Mouse (Mus musculus) cerebellum, adult 11 months (tissue): ENCODE measurements around the gene Furin.
A peak's percentile ranks its signal among the peaks of the same experiment; 100 is the strongest.
"Not testable (repeated sequence)": the region's sequence is repeated elsewhere in the genome, so short reads cannot be mapped to it uniquely, and the experiment has no call there.

Experiments used
- DNase-seq: peaks from one replicate; pipeline ENCODE4 v3.0.0; 2022

The Furin gene

DNA sequence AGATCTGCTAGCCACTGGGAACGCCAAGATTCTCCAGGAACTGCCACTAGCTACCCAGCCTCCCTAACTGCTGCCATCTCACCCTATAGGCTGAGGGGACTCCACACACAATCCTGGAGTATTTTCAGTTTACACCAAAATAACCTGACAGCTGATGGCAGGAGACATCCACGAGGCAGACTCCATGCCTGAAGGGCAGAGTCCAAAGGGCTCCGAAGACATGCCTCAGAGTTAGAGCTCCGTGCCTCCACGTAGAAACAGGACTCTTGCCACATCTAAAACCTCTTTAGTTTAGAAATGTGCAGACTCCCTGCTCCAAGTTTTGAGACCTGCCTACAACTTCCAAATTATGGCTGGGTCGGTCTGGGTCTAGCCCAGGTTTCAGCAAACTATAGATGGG lies 4.7 kb downstream of the Furin start:
- DNase-seq = no peak

DNA sequence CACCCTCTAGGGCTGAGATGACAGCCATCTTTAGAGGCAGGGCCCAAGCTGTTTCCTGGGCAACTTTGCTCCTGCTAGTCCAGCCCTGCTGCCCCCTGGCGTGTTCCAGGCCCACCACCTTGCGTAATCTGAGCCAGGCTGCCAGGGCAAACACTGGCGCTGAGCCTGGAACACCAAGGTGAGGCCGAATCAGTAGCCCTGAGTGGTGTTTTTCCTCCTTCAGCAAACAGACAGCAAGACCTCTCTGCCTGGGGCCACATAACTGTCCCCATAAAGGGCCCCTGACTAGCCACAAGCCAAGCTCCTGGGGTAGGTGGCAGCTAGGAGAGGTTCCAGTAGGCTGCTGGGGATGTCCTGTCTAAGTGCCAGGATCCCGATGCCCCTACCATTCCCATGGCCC lies 5.1 kb downstream of the Furin start:
- peak; percentile 72 for DNase-seq

DNA sequence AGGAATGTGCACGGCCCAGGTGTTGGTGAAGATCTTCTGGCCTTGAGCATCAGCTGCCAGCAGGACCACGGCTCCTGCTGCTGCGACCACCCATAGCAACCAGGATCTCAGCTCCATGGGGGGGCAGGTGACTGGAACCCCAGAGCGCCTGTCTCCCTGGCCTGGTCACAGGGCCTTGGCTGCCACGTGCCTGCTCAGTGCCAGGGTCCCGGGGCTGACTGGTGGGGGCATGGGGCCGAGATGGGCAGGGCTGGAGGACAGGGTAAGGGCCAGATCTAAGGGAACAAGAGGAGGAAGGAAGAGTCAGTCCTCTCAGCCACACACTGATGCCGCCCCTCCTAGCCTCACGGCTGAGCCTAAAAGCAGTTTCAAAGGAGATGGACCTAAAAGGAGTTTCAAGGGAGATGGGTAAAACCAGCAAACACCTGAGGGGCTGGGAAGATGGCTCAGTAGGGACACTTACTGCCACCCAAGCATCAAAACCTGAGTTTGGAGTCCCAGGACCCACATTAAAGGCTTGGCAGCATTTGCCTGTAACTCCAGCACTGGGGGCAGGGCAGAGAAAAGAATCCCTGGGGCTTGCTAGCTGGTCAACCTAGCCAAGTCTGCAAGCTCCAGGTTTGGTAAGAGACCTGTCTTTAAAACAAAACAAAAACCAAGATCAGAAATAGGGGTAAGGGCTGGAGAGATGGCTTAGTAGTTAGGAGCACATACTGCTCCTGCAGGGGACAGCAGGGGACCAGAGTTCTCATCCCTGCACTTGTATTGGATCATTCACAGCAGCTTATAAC lies 6.4 kb downstream of the Furin start:
- no peak for DNase-seq

DNA sequence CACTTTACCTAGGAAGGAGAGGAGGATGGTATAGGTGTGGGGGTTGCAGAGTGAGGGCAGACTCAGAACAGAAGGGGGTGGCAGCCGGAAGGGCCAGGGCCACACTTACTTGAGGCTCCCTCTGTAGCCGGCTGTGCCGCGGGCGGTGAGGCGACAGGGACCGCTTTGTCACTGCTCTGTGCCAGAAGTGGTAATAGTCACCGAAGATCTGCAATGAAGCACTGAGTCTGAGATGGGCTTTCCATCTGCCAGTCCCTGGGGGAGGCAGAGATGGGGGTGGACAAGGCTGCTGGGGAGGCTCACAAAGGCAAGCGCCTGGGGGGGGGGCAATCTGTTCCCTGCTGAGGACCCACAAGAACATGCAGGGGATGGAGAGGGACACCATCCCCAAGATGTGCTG lies 7.2 kb downstream of the Furin start:
- DNase-seq = no peak

DNA sequence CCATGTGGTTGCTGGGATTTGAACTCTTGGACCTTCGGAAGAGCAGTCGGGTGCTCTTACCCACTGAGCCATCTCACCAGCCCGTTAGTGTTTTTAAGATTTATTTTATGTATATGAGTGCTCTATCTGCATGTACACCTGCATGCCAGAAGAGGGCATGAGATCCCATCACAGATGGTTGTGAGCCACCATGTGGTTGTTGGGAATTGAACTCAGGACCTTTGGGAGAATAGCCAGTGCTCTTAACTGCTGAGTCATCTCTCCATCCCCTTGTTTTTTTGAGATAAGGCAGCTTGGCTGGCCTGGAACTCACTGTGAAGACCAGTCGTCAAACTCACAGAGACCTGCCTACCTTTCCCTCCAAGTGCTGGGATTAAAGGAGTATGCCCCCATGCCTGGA lies 8.8 kb downstream of the Furin start:
- not testable (repeated sequence) for DNase-seq

DNA sequence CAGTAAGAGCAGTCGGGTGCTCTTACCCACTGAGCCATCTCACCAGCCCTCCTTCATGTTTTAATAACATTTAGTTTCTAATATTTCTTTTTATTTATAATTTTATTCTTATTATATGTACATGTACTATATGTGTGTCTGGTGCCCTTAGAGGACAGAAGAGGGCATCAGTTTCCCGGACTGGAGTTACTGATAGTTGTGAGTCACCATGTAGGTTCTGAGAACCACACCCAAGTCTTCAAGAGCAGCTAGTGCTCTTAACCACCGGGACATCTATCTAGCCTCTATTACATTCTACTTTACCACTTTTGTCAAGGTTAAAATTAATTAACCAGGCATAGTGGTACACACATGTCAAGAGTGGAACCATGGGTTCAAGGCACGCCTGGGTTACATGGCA lies 10.6 kb downstream of the Furin start:
- DNase-seq = no peak

DNA sequence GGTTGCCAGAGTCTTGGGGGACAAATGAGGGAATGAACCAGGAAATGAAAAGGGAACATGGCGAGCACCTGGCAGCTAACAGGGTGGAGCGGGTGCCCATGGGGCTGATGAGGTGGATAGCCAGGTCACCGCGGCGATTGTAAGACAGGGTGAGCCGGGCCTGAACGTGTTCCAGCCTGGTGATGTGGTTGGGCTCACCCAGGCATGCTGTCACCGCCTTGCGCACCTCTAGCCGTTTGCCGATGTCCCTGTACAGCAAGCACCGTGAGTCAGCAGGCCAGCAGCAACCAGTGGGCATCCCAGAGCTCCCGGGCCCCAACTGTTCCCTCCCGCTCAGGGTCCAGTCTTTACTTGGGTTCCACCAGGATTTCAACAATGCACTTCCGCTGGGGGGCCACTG lies 13.1 kb downstream of the Furin start:
- DNase-seq = no peak

DNA sequence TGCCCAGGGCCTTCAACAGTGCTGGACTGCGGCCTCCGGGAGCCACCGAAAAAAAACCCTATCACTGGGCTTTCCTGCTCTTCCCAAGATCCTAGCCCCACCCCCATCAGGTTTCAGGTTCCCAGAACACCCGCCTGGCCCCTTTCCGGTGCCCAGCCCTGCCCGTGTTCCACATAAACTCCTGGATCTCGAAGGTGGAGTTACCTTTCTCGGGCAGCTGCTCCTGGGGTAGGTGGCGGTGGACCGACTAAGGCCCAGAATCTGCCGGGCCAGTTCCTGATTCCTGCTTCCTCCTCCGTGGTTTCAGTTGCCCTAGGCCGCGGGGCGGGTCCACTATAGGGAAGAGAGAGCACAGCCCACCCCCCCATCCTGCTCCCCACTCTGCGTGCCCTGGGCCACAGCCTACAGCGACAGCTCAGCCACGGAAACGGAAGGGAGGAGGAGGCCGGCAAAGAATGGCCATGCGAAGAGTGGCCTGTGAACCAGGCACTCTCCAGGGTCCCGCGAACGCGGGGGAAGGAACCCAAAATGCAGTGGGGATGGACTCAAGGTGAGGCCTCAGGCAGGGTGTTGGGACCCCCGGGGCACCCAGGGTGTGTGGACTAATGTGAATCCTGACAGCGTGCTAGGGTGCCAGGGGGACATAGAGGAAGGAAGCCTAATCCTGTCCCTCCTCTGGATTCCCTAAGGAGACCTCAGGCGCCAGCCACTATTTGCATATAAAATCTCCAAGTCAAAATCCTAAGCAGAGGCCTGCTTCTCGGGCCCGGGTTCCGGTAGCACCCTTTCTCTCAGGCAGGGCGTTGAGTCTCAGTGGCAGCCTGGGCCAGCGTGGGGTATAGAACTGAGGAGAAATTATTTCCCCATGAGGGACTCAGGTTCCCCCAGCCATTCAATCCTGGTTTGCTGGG lies 17.3 kb downstream of the Furin start, which contains the start of gene Fes:
Fes (minus strand) TSS at position 314 of the 911 bp plus-strand sequence.
- DNase-seq = no peak

DNA sequence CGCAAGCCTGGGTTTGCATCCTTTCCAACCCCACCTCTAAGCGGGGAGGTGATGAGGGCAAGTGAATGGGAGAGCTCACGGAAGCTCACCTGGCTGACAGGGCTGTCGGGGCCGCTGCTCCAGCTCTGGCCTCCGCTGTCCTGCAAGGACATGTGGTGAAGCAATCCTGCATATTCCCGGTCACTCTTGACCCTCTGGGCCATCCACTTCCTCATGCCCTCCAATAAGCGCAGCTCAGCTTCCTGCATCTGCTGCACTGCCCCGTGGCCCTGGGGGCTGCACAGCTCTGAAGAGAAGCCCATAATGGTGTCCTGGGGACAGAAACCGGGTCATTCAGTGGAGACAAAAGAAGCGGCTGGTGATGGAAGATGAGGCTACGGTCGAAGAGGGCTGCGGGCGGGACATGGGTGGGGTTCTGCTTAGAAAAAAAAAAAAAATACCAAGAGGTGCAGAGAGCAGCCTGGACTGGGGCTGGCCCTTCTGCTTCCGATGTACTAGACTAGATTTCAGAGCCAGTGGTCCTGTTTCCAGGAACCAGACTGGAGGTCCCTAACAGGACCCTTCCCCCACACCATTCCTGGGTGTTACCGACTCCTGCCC lies 18.1 kb downstream of the Furin start:
- no peak for DNase-seq

DNA sequence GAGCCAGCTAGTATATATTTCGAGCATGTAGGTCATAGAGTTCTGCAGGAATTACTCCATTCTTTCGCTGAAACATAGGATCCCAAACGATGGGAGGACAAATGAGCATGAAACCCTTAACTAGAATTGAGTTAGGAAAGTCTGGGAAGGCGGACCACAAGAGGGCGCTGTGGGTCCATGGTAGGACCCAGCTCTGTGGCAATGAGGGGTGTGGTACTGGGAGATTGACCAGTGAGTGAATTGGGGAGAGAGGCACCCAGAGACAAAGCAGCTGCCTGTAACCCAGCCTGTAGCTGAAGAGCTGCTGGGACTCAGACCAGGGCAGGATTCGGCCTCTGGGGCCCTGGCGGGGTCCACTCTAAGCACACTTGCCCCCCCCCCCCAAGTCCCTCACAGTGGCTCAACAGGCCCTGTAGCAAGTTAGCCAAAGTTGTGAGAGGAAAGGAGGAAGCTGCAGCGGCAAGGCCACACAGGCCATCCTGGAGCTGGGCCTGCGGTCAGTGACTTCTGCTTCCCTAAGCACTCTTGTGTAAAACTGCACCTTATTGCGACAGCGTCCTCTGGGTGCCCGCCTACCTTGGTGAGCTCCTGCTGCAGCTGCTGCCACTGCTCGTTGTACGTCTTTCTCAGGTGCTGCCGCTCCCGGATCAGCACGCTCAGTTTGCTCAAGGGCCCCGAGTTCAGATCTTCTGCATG lies 18.9 kb downstream of the Furin start:
- peak; percentile 80 for DNase-seq

DNA sequence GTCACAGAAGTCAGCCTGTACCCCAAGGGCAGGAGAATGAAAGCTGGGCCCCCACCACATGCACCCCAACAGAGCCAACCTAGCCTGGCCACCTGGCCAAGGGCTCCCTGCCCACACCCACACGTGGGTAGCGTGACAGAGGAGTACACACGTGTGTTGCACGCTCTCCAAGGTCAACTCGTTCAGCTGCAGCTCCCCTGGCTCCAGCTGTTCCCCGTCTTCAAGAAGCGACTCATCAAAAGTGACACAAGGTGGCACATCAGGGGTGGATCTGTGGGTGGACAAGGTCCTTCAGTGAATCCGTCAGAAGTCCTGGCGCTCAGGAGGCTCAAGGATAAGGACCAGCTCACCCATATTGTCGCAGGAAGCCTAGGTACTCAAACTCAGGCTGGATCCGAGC lies 22.3 kb downstream of the Furin start:
- no peak for DNase-seq

DNA sequence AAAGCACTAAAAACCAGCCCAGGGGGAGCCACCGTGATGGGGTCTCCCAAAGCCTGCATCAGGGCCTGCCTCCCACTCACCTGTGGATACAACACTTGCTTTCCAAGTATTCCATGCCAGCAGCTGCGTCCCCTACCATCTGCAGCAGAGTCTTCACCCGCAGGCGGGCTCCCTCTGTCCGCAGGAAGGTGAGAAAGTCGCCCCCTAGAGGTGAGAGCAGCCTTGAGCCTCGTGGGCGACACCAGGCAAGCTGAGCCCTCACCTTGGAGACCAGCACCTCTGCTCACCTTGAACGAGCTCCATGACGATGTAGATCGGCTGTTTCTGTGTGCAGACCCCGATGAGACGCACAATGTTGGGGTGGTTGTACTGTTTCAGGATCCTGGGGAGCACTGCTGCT lies 25.7 kb downstream of the Furin start:
- DNase-seq = no peak

DNA sequence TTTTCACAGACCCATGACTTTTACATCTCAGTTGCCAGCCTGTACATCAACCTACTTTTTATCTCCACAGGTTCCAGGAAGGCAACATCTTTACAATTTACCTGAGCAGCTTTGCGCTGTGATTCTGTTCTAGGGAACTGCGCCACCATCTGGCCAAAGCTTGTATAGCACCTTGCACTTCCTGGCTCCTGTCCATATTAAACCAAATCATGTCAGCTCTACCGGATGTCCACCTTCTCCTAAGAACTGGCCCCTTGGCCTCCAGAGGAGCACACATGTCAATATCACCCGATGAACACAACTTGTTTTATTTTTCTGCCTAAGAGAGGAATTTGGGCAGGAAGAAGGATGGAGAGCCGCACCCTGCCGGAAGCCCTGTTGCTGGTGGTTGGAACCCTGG lies 27.8 kb downstream of the Furin start:
- peak; percentile 78 for DNase-seq

DNA sequence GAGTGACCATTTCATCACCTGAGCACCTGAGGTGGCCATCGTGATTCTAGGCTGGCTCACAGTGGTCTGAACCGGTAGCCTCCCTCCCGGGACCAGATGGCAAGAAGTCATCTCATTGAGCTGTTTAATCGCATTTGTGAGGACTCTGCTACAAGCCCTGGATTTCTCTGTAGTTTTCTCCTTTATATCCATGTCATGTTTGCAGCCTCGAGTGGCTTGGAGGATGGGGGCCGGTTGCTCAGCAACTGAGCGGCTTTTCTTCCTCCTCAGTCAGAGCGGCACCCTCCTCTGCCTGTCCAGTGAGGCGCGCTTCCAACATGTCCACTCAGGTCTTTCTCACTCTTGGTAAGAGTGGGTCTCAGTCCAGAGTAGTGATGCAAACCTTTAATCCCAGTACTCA lies 29.0 kb downstream of the Furin start:
- no peak for DNase-seq

DNA sequence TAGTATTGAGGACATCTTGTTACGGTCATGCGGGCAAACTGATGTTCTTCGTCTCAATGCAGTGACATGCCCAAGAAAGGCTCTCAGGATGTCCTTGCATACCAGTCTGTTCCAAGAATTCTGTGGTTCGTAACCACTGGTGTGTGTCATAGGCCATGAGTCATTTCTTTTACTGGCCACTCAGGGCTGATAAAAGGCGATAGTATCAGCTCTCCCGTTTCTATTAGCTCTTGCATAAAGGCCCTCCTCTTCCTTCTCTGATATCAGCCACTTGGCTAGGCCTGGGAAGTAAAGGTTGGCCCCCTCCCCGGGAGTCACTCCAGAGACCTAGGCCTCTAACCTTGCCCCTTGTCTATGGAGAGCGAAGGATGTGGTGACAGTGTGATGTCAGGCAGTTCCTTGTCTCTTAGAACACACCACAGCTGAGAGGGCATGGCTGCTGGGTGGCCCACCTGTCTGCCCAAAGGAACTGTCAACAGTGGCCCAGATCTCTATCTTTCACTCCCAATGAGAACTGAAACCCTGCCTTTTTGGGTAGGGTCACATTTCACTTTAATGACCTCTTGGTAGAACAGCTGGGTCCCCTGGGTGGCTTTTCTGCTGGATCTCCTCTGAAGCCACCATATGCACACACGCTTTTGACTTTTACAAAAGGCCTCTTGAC lies 29.7 kb downstream of the Furin start:
- no peak for DNase-seq

DNA sequence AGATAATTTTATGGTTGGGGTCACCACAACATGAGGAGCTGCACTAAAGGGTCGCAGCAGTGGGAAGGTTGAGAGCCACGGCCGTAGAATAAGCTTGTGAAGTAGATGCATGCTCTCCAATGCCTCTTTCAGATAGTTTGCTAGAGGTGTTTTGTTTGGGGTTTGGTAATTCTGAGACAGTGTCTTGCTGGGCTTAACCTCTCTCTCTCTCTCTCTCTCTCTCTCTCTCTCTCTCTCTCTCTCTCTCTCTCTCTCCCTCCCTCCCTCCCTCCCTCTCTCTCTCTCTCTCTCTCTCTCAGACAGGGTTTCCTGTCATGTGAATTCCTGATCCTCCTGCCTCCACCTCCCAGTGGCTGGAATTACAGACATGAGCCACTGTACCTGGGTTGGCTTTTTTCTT lies 30.5 kb downstream of the Furin start:
- no peak for DNase-seq

DNA sequence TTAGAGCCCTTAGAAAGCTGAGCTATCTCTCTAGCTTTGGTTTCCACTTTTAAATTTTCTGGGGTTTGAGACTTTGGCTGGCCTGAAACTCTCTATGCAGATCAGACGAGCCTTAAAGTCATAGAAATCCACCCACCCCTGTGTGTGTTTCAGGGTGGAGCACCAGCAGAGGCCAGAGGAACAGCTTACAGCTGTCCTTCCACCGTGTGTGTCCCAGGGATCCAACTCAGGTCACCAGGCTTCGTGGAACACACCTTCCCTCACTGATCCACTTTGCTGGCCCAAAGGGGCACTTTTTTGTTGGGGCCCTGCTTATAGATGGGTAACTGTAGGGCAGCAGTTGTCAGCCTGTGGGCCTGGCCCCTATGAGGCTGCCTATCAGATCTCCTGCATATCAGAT lies 31.0 kb downstream of the Furin start:
- no peak for DNase-seq

DNA sequence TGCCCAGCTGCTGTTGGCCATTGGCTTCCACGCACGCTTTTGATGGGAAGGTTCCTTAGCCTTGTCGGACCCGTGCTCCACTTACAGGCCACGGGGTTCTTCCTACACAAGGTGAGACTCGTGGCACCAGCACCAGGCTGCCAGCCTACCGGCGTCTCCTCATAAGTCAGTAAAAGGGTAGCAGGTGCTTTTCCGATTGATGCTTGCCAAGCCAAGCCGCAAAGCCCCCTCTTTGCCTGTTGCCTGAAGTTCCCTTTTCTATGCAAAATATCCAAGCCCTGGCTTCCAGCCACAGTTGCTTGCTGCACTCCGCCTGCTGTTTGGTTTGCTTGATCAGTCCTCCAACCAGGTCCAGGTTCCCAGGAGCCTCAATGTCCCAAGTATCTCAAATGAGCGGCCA lies 31.4 kb downstream of the Furin start:
- DNase-seq = no peak

DNA sequence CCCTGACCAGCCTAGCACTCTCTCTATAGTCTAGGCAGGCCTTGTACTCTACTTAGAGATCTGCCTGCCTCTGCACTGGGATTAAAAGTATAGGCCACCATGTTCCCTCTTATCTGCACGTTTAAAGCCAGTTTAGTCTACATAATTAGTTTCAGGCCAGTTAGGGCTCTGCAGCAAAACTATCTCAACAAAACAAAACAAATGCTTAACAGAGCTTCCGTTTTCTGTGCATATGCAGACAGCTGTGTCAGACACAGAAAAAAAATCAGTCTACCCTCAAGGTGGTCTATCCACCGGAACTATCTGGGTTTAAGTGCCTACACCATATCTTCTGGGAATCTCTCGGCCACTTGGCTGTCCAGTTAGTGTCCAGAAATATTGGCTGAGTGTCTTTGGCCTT lies 31.9 kb downstream of the Furin start:
- no peak for DNase-seq

DNA sequence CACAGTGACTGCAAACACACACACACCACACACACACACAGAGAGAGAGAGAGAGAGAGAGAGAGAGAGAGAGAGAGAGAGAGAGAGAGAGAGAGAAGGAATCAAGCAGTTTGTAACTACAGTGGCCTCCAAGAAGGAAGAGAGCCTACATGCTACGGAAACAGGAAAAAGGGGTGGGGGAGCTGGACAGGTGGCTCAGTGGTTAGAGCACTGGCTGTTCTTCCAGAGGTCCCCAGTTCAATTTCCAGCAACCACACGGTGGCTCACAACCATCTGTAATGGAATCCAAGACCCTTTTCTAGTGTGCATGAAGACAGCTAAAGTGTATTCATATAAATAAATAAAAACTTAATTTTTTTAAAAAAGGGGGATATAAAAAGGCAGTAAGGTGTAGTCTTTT lies 32.6 kb downstream of the Furin start:
- DNase-seq = no peak

DNA sequence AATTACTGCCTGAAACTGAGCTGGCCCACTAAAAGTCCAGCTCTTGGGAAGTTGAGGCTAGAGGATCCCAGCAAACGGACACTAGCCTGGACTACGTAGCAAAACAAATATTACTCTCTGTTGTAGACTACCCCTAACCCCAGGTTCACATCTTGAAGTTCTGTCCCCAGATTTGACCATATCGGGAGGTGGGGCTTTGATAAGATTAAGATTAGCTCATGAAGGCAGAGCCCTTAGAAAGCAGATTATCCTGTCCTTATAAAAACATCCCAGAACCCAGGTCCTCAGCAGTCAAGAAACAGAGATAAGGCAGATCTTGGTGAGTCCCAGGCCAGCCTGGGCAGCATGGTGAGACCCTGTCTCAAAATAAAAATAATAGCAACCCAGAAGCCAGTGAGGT lies 33.1 kb downstream of the Furin start:
- DNase-seq = no peak

DNA sequence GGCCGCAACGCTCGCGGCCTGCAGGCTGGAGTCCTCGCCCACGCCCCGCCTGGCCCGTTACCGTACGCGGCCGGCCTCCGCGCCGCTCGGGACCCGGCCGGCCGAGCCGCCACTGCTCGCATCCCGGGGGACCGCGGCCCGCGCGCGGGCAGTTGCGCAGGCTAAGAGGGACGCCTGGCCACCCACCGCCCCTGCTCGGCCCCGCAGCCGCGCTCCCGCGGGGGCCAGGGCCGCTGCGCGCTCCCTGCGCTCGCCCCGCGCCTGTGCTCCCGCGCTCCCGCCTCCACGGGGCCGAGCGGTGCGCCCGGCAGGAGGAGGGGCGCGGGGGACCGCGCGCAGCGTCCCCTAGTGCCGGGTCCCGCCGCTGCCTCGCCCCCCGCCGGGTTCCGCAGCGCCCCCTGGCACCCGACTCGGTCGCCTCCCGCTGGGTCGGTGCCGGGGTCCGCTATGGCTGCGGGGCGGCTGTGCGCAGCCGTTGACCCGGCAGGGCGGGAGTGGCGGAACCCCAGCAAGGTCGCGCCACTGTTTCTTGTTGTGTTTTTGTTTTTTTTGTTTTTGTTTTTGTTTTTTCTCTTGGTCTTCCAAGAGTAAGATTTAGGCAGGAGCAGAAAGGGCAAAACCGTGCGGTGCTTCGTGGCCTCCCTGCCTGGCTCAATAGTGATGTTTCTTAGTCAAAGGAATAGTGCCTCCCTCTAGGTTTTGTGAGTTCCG lies 34.0 kb downstream of the Furin start, which contains the start of gene Man2a2:
Man2a2 (minus strand) TSS at position 335 of the 711 bp plus-strand sequence.
- peak; percentile 71 for DNase-seq
